Mouse (Mus musculus) adrenal gland, adult 2 months (tissue): ENCODE data around the gene Lysmd3. TPM values are rescaled to one million over a fixed set of nuclear protein-coding genes. Genes with fewer than 3 reads are reported as not detected.
"Not testable (repeated sequence)": the region's sequence is repeated elsewhere in the genome, so short reads cannot be mapped to it uniquely, and the experiment has no call there.

Experiments
- DNase-seq: peaks from one replicate; pipeline ENCODE4 v3.0.0; 2021
- long read RNA-seq: library from polyadenylated mRNA; stranded (forward); transcript quantifications from one replicate; pipeline ENCODE4 v2.0.0, GENCODE M21; 2021
- polyA plus RNA-seq: library from polyadenylated mRNA; depleted of rRNA; stranded (reverse); fragments of >200 nt; gene quantifications from 2 replicates; pipeline ENCODE4 v1.2.3, GENCODE M21; 2012; rRNA removed
- total RNA-seq, 2 experiments: library from RNA; stranded (reverse); gene quantifications; 2 replicates each; pipeline ENCODE4 v1.2.3; 2021

Lysmd3 gene
- 10 to 100 TPM; 21.3 to 23.4 TPM for total RNA-seq
- 1.7 and 2.5 TPM in 2 replicates for polyA plus RNA-seq
- long read RNA-seq, full-length matches to known transcripts, result 19 of 21 reads
- long read RNA-seq, partial matches to known transcripts, result 0 of 21 reads
- long read RNA-seq, other reads (novel, unspliced or antisense), result 2 of 21 reads

GRCm38 (mm10) chr13:81657351-81658052, at the start of gene Lysmd3:
Gene Lysmd3, plus strand, starts transcription at chr13:81657663.
- DNase-seq, result peak; percentile 96

DNA sequence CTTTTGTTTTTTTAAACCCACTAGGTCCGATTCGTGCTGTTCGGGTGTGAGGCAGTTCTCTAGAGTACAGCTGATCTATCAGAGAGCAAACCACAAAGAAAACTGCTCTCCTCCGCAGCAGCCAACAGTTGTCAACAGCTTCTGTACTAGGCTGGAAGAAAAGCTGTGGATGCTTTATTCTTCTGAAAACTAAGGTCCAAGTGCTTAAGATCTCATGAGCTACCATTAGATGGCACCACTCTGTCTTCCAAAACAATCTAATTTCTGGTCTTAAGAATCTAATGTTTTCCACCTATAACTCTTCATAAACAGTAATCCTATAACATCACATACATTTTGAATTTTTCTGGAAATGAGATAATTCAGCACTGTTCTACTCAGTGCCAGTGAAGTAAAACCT, 47.1 kb upstream of the Lysmd3 start:
- DNase-seq, result no peak

DNA sequence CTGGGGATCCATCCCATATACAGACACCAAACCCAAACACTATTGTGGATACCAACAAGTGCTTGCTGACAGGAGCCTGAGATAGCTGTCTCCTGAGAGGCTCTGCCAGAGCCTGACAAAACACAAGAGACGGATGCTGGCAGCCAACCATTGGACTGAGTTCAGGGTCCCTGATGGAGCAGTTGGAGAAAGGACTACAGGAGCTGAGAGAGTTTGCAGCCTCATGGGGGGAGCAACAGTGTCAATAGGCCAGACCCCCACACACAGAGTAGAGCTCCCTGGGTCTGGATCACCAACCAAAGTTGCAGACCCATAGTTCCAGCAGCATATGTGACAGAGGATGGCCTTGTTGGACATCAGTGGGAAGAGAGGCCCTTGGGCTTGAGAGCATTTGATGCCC, 29.6 kb upstream of the Lysmd3 start:
- not testable (repeated sequence) for DNase-seq

- no peak for DNase-seq
These were observed 28.8 kb upstream of the Lysmd3 start for GRCm38 (mm10) chr13:81628631-81629190.

DNA sequence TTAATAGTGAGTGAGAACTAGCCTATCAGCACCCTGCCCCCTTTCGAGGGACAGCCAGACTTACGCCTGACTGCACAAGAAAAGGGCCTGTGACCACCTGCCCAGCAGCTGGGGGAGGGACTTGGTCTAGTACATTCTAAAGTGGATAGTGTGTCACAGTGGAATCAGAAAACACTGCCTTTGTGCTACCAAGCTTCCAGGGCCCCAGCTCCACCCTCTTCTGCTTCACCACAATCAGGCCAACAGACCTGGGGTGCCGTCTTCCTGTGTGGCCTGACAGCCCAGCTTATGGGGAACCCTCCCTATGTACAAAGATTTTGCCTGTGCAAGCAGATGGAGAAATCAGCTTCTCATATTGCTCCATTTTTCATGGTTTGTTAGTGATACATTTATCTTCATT, 28.1 kb upstream of the Lysmd3 start:
- DNase-seq, result no peak

DNA sequence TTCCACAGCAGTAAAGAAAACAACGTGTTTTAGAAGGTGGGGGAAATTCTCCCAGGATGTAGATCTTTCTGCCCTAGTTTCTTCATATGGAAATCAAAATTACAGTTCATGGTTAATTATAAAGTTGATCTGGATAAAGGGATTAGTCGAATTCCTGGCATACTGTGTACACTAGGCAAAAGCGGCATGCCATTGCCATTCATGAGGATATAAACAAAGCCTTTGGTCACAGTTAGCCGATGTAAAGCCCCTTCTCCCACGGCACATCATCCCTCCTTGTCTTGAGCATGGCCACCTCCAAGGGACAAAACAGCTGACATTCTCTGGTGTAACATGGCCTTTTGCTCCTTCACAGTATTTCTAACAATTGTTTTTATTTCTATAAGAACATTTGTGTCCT, 26.9 kb upstream of the Lysmd3 start:
- DNase-seq, result no peak

GRCm38 (mm10) chr13:81632720-81633415, 24.6 kb upstream of the Lysmd3 start, which contains the start of gene Adgrv1:
Gene Adgrv1, minus strand, starts transcription at chr13:81633154.
- peak; percentile 90 for DNase-seq

GRCm38 (mm10) chr13:81639624-81640023, 17.8 kb upstream of the Lysmd3 start:
- no peak for DNase-seq

DNA sequence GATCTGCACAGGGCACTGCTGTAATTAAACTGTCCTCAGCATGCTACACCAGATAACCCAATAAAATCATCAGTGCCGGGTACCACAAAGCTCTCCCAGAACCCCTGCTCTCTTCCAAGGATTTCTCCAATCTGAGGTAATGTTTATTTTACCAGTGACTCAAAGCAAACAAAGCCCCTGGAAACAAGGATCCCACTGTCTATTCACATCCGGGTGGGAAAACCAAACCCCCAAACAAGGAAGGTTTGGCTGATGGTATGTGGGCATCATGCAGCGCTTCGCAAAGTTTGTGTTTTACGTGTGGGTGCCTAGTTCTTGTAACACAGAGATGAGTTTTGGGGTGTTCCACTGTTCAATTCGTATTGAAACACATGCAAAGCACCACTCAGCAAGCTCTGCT, 16.6 kb upstream of the Lysmd3 start:
- no peak for DNase-seq

- peak; percentile 34 for DNase-seq
These were observed 16.0 kb upstream of the Lysmd3 start for GRCm38 (mm10) chr13:81641289-81642045.

- no peak for DNase-seq
These were observed 14.8 kb upstream of the Lysmd3 start for GRCm38 (mm10) chr13:81642491-81643149.

- no peak for DNase-seq
These were observed 13.4 kb upstream of the Lysmd3 start for GRCm38 (mm10) chr13:81644047-81644565.

DNA sequence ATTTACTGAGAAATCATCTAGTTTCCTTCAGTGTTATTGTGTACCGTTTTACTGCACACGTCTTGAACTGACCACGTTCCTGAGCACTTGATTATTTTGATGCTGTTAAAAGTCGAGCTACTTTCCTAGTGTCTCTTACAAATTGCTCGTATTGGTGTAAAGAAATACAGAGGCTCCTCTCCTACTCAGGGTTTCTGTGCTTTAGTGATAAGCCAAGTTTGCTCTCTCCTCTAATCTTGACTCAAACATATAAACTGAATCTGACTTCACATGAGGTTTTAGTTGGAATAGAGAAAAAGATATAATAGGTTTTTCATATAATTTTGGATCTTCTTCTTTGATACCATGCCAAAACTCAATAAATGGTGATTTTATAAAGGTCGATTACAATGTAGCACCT, 11.1 kb upstream of the Lysmd3 start:
- no peak for DNase-seq

GRCm38 (mm10) chr13:81650382-81650781, 7.1 kb upstream of the Lysmd3 start:
- DNase-seq, result not testable (repeated sequence)

DNA sequence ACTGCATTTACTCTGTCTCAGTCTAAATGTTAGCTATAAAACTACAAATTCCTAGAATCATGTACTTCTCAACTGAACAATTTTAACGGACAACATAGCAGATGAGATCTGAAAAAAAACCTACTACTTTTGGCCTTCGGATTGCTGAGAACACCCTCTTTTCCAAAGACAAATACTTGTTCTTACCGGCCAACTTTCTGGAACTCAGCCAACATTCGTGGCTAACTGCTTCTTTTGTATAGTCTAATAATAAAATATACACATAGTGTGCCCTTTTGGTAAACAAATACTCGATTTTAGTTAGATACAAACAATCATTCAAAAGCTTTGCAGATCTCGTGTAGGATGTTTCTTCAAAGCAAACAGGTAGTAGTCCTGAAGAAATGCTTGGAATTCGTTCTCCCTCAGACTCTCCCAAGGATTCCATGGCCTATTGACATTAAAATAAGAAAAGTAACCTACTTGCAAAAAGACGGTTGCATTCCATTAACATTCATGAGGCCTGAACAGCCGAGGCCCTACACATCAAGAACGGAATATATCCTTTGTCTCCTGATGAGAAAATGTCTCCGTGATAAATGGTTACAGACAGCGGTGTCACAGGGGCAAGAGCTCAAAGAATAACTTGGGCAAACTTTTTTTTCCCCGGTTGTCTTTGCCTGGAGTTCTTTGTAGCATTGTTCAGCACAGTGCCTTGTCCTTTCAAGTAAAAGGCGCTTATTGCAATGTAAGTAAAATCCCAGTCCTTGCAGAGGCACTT, 1.2 kb upstream of the Lysmd3 start:
- peak; percentile 14 for DNase-seq

GRCm38 (mm10) chr13:81657008-81657350, 484 bp upstream of the Lysmd3 start:
- DNase-seq, result no peak

GRCm38 (mm10) chr13:81658053-81658752, 740 bp downstream of the Lysmd3 start:
- DNase-seq, result no peak

DNA sequence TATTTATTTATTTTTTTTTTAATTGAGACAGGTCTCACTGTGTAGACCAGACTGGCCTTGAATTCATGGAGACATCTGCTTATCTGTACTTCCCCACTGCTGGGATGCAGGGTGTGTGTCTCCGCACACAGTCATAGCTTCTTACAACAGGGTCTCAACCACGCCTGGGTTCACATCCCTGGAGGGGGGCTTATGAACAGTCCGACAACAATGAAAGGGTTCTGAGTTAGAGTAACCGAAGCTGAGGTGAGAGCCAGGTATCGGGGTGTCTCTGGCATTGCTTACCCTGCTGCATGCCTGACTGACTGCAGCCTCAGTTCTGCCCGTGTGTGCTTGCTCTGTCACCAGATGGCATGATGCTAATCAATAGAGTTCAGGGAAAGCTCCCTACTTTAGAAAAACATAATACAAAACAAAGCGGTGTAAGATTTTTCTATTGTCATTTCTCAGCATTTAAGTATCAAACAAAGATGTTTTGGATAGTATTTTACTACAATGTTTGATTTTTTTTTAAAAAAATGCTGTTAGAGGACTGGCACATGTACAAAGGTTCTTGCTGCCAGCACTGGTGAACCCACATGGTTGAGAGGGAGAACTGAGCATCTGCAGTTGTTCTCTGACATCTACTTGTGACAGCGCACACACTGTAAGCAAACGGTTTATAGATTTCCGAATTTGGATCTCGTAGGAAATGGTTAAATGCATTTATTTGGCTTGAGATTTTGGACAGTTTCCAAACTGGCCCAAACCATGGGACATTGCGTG, 6.3 kb downstream of the Lysmd3 start:
- no peak for DNase-seq

DNA sequence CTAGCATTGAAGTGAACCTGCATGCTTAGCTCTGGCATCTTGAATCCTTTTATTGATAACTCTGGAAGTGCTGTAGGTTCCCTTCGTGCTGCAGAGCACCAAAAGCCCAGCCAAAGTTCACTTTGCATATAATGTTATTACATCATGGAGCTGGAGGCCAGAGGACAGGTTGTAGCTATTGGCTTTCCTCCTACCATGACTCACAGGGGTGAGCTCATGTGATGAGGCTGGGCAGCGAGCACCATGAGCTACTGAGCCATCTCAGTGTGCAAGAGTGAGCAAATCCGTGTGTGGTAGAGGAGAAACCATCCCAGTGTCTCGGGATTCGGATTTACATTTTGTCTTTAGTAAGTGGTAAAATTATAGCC, 6.9 kb downstream of the Lysmd3 start:
- DNase-seq, result peak; percentile 65
